Mouse (Mus musculus) CH12F3 (cell line): ENCODE results near the gene Dcx.

Experiments used
- in situ Hi-C: fragments of 300-500 bp; cut with MboI; formaldehyde crosslinking; loops from 2 replicates; pipeline ENCODE4 v1.14.3; 2020; ENCODE audit warnings: low sequenced_read_pairs

Dcx gene

DNA sequence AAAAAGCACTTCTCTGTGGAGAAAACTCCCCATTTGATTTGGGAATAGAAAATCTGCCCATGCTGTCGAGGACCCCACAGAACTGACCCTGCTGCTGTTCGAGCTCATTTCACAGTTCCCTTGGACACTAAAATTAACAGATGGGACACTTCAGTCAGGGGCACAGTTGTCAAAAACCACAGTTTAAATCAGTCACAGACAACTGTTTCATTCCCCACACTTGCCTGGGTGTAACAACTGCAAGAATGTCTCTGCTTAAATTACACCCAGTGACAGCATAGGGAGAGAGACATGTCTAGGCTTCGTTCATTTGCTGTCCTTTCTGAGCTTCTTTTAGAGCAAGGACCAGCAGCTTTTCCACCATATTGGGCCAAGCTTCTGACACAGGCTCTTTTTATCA lies 86.5 kb downstream of the Dcx start:
- in situ Hi-C loops = no loop called here

- in situ Hi-C loops = no loop called here
Measured at GRCm38 (mm10) chrX:143827212-143827611, 105.9 kb downstream of the Dcx start, which contains the start of gene Capn6. Capn6 (minus strand) TSS chrX:143827414.

- in situ Hi-C loops = no loop called here
Measured at GRCm38 (mm10) chrX:143826521-143826920, 106.6 kb downstream of the Dcx start.

DNA sequence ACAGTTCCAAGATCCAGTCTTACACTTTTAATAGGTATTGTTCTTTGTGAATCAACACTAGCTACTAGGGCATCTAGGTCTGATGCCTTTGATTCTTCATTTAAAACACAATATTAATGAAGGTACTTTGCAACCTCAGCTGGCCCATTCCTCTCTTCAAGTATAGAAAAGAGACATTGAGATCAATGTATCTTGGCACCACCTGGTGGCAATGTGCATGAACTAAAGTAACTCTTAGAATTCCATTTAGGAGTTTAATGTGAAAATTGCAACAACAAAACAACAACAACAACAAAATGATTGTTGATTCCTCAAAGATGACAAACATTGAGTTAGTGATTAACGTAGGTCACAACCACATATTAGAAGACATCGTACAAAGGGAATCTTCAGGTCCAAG lies 114.2 kb downstream of the Dcx start:
- in situ Hi-C loops = no loop called here

- in situ Hi-C loops = no loop called here
Measured at GRCm38 (mm10) chrX:143815948-143816347, 117.2 kb downstream of the Dcx start.
